Mouse (Mus musculus) lung, adult 18-20 months (tissue): Measurements from ENCODE around the gene Adcy1.
"Not testable (repeated sequence)": the region's sequence is repeated elsewhere in the genome, so short reads cannot be mapped to it uniquely, and the experiment has no call there.

Source experiments
- DNase-seq, 2 experiments: peaks; one replicate each; pipeline ENCODE4 v3.0.0; 2022; ENCODE audit warnings: mixed read lengths in 2 of 2

Adcy1 gene

DNA sequence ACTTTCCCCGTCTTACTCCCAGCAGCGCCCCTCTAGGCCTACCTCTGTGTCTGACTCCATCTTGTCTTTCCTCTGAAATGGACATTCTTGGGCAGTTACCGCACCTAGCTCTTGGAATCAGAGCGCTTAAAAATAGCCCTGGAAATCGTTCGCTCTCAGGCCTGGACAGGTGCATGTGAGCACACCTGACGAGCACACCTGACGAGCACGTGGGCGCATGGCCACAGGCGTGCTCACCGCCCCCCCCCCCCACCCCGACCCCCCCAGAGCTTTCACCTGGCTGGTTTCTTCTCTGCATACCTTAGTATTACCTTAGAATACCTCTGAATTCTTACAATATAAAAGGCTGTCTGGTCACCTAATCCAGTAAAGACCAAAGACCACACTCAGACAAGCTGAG, 125.2 kb downstream of the Adcy1 start, which contains the start of gene Gm11985:
TSS of gene Gm11985 (minus strand) at position 101 of the 400 bp plus-strand sequence.
- no peak for DNase-seq

DNA sequence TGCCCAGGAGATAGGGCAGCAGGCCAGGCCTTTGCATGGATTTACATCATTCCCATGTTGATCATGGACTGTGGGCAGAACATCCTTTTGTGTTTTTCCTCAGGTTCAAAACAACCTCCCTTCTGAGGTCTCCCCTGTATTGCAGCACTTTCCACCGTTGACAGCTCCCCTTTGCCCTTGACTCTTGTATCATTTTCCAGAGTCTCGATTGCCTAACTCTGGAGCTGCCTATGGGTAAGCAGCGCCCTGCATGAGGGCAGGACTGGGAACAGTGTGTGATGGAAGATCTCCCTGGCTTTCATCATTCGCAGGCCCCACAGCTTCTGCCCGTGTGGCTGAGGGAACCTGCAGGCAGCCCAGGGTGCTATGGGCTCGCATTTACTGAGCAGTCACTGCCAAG, 129.4 kb downstream of the Adcy1 start:
- DNase-seq: no peak

DNA sequence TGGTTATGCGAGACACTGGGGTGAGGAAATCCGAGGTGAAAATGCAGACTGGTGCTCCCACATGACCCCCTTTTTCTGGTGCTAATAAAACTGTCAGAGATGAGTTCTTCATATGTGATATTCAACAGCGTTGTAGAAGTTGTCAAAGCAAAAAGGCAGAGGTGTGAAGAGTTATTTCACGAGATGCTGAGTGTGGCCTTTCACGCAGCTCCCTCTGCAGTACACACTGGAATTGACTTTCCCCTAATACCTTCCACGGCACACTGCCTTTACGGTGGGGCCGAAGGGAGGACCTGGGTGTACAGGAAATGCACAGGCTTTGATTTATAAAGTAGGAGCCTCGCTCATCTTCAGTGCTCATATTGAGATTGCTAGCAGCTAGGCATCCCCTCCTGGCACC, 129.8 kb downstream of the Adcy1 start:
- no peak for DNase-seq

DNA sequence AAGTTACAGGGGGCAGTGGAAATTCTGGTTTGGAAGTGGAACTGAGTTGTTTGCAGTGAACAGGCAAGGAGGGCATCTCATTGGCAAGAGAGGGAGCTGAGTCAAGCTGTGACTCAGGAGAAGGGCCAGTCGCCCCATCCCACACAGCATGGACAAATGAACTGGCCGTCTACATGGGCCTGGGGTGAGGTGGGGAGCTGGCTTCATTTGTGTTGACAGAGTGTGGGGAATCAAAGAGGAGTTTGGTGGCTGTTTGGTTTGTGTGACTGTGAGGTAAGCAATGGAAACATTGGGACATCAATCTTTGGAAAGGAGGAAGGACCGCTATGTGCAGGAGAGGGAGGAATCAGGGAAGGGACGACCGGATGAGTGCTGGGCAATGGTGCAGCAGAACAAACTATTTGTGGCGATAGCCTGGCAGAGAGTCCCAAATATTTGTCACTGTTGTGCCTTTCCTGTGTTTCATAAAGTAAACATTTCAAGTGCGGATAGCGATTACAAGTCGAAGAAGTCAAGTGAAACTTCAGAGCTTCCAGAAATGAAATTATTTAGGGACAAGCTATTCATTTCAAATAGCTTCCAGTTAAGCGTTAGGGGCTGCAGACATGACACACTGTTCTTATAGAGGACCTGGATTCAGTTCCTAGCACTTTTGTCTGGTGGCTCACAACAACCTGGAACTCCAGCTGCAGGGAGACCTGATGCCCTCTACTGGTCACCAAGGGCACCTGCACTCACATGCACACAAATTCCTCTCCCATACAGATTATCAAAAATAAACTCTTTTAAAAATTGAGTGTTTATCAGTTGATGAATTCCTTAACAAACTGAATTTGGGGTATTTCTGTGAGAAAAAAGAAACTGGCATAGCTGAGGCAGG, 131.4 kb downstream of the Adcy1 start:
- no peak for DNase-seq

DNA sequence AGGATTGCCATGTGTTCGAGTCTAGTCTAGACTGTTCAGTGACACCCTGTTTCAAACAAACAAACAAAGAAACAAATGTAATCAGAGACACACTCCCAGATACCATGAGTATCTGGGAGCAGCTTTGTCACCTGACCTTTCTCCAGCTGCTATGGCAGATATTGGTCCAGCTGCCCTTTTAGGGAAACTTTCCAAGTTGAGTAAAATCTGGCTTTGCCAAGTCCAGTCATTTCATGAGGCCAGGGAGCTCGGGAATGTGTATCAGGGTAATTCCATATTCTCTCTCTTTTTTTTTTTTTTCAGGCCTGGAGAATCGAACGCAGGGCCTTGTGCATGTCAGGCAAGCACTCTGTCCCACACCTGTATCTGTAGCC, 132.0 kb downstream of the Adcy1 start:
- no peak for DNase-seq

DNA sequence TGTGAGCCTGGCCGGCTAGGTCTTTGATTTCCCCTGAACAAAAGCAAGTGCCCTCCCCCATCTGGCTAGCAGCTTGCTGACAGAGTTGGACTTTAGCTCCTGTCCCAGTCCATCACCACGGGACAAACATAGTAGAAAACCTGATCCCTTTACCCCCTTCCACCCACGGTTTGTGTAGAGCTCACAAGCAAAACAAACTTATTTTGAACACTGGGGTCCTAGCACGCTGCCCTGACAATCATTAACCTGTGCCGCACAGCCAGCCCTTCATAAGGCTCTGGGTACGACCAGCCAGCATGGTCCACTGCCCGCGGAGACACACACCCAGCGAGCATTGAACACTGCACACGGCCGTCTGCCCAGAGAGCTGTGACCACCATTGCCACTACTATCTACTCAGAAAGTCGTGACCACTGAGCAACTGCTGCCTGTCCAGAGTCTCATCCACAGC, 134.2 kb downstream of the Adcy1 start, which contains the start of gene Igfbp1:
TSS of gene Igfbp1 (plus strand) at position 292 of the 451 bp plus-strand sequence.
- DNase-seq: no peak

DNA sequence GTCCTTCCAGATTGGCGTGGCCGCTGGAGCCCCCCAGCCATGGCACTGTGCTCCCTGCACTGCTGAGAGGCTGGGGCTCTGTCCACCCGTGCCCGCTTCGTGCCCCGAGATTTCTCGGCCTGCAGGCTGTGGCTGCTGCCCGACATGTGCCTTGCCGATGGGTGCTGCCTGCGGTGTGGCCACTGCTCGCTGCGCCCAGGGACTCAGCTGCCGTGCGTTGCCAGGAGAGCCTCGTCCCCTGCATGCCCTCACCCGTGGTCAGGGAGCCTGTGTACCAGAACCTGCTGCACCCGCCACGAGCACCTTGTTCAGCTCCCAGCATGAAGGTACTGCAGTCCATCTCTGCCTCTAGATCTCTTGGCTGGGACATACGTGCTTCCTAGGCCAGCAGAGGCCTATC, 134.7 kb downstream of the Adcy1 start:
- DNase-seq: no peak

DNA sequence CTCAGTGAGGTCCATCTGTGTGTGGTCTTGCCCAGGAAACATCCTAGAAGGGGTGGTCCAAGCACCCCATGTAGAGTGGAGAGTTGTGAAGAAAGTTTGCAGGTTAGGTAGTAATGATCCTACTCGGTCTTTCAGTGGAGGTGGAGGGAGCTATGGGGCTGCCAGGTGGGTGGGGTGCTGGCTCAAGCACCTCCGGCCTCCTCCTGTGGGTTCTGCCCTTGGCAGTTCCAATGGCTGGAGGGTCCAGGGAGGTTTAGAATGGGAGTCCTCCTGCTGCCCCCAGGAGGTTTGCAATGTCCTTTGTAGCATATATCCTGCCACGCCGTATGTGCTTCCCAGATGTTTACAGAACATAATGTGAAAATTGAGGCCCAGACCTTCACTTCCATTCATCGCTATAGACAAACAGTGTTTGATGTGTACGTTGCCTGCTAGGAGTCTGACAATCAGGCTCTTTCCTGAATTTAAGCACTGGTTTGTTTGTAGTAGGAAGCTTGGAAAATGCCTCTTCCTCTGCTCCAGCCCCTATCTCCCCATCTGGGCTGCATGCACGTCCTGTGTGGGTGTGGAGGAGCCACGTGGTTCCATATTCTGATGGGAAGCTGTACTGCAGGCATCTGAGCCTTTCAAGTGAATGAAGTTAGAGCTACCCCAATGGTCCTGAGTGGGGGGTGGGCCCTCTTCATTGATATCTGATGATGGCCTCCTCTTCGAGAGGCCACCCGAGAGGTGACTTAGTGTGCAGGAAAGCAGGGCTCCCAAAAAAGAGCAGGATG, 135.4 kb downstream of the Adcy1 start:
- no peak for DNase-seq

DNA sequence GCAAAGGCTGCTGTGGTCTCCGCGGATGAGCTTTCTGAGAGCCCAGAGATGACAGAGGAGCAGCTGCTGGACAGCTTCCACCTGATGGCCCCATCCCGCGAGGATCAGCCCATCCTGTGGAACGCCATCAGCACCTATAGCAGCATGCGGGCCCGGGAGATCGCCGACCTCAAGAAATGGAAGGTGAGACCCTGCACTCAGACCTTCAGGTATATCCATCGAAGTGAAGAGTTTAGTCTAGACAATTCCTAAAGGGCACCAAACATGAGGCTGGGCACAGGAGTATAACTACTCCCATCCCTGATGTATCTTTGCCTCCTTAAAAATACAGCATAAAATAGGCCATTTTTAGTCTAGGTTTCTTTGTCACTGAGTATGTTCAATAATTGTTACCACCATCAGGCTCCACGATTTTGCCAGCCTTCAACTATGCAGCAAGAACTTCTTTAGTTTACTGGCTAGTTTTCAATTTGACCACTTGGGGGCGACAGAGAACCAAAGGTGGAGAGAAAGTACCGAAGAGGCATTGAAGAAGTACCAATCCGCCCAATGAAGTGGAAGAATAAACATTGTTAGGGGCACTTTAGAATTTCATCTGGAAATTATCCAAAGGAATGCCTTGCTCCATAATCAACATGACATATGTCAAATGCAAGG, 136.6 kb downstream of the Adcy1 start:
- peak; percentile 18 to 63 for DNase-seq

DNA sequence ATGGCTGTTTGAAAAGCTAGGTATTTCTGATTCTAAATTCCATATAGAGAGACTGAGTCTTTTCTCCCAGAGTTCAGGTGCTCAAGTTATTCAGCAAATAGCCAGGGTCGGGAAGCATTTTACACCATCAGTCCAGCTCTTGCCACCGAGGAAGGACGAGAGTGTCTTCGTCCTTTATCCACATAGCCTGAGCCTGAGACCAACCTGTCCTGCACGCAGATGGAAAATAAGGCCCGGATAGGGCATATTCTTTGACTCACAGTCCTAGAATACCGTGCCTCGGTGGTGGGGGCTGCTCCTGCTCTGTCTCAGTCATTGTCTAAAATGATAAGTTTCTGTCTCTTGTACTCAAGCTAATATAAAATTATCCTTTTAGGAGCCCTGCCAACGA, 137.1 kb downstream of the Adcy1 start:
- DNase-seq: no peak

DNA sequence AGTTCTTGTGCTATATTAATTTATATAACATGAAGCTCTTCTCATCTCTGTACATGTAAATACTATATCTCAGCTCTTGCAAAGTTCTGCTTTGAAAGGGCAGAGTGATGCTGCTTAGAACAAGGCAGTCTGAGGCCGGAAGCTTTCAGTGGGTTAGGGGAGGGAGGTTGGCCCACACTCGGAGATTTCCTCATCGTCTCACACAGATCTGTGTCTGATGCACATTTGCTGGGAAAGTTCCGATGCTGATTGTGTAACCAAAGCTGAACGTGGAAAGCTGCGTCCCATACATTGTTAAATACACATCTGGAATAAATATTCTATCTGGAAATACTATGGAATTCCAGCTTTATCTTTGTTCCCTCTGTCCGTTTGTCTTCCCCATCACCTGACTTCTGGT, 138.9 kb downstream of the Adcy1 start:
- no peak for DNase-seq

DNA sequence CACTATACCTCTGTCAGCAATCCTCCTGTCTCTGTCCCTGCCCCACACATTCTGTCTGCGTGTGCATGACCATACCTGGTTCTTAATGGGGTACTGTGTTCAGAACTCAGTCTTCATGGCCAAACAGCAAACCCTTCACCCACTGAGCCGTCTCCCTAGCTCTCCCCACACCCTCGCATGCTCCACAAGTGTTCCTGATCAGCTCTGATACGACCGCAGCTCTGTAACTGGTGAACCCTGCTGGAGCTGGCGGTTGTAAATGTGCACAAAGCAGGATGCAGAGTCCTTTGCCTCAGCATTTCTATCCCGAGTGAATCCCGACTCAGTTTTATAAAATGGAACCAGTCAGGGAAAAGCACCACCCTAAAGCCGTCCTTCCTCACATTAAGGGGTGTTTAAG, 140.6 kb downstream of the Adcy1 start:
- no peak for DNase-seq

DNA sequence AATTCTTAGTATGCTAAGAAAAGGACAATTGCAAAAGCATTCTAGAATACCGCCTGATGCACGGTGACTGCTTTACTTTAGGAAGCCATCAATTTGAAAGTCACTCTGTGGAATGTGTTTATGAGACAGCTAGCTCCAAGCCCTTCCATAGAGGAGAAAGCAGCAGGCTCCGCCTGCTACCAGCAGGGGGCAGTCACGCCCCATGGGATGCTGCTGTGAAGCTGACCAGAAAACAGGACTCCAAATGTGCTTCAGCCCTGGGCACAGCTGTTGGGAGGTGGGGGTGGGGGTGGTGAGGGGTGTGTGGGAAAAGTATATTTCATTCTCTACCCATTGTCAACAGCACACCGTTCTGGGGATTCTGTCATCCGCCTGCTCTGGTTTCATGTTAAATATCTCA, 147.1 kb downstream of the Adcy1 start:
- peak; percentile 31 to 57 for DNase-seq

DNA sequence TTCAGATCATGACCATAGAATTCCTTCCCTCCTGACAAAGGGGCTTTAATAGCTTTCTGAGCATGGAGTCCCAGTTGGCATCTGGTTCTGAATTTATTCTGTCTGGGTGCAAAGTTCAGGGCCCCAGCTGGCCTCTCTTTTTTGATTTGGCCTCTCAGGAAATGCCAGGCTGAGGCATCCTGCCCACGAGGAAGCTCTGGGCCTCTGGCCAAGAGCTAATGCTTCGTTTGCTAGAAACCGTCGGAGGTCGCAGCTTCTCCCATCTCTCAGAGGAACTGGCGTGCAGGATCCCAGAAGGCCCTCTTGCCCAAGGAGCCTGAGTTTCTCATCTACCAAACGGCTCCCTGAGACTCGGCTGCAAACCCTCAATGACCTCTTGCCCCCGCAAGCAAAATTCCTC, 147.9 kb downstream of the Adcy1 start:
- no peak for DNase-seq

DNA sequence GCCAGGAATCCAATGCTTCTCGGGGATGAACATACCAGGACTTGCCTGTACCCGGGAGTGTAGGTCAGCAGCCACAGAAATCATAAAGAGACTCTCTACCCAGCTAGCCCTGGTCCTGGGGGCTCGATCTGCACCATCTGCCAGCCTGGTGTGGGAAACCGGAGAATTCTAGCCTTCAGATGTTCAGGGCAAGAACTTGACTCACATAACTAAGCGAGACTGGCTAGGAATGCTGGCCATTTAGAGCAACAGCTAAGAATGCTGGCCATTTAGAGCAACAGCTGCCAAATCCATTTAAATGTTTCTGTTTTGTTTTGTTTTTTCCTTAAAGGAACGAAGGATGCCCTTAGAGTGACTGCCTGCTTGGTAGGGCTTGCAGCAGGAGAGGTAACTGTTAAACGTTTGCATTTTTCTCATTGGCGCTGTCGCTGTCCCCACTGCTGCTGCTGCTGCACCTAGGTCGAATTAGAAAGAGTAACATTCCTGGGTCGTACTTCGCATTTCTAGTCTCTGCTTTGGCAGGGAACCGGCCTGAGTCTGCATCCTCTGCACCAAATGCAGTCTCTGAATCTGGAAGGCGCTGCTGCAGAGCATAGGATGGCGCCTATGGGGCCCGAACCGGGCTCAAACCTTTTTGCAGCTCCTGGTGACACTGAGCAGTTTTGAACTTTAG, 149.0 kb downstream of the Adcy1 start:
- DNase-seq: no peak

DNA sequence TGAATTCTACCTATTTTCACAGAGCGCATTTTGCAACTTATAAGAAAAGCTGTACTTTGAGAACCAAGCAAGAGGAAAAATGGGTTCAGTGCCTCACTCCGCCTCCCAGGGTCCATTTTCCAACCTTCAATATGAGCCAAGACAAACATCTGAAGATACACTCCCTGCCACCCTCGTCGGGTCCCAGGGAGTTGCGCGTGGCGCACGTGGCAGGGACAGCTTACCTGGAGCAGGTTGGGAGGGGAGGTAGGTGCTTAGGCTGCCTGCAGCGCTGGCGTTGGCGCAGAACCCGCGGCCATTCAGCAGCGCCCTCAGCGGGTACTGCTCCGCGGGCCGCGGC, 149.8 kb downstream of the Adcy1 start:
- DNase-seq: no peak

DNA sequence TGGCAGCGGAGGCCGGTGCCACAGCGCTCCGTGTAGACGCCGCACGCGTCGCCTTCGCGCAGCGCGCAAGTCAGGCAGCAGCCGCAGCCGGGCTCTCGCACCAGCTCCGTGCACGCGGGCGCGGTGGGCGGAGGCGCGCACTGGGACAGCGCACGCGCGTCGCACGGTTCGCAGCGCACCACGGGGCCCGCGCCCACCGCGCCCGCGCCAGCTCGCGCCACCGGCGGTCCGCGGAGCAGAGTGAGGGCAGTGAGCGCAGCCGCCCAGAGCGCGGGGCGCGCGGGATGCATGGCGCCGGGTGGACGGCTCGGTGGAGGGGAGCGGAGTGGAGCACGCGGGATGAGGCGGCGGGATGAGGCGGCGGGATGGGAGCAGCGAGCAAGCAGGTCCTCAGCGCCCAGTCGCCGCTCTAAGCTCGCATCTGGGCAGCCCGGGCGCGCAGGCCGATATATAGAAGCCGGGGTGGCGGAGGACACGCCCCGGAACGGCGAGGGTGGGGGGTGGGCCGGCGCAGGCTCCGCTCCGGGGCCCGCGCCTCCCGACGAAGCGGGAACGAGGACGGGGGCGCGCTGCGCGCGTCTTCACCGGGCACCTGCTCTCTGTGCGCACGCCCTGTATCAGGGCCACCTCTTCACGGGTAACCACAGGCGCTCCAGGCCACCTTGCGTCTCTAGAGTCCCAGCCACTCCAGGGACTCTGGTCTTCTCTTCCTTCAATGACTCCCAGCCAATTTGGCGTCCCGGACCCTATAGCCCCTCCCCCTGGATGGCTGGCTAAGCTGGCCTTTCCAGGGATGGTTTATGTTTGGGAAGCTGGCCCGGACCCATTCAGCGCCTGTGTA, 150.4 kb downstream of the Adcy1 start, which contains the start of gene Igfbp3:
TSS of gene Igfbp3 (minus strand) at position 423 of the 841 bp plus-strand sequence.
- DNase-seq: no peak

DNA sequence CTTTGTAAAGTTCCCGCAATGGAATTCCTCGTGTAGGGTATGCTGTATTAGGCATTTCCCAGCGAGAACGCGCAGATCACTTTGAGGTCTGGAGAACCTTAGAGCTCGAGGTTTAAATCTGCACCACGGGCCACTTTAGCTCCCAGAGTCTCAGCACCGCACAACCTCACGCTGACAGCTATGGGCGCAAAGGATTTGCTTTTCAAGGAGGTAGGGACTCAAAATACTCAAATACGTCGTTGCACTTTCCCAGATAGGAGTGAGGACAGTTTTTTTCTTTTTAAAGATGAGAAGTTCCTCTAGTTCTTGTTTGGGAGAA, 151.0 kb downstream of the Adcy1 start:
- no peak for DNase-seq

DNA sequence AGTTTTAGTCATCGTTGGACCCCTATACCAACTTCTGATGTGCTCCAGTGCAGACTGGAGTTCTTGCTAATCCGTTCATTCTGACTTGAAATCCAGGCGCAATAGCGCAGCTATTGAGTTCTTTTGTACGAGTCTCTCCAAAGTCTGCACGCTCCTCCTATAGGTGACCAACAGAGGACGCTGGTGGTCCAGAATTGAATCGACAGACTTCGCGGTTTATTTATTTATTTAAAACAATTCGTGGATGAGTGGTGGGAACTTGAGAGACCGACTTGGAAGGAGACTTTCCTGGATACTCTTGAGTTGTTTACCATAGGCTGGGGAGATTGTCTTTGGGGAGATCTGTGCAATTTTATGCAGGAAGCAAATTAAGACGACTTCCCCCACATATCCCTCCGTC, 151.5 kb downstream of the Adcy1 start:
- peak in 1 of 2 experiments; percentile 25 for DNase-seq

DNA sequence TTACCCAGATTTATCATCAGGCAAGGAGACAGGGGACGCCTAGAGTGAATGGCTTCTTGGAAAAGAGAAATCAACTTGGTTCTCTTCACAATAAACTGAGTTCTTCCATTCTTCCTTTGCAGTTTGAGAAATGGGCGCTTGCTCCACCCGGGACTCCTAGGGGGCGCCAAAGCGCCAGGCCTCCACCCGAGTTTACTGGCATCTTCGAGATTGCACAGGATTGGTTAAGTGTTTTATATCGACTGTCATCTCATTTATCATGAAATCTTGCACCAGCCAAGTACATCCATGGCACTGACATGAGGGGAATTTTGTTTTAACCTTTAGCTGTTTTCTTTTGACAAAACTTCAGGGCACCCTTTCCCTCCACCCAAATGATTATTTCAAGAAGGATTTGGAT, 152.4 kb downstream of the Adcy1 start:
- peak; percentile 50 to 58 for DNase-seq

DNA sequence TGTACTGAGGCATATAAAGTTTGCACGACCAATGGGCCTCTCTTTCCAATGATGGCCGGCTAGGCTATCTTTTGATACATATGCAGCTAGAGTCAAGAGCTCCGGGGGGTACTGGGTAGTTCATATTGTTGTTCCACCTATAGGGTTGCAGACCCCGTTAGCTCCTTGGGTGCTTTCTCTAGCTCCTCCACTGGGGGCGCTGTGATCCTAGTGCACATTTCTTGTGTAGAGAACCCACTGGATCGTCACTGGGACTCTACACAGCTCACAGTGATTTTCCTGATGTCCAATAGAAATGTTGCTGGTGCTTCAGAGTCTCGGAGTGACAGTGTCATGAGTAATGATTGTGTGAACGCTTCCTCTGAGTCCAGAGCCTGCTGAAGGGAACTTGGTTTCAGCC, 158.5 kb downstream of the Adcy1 start:
- DNase-seq: not testable (repeated sequence)

DNA sequence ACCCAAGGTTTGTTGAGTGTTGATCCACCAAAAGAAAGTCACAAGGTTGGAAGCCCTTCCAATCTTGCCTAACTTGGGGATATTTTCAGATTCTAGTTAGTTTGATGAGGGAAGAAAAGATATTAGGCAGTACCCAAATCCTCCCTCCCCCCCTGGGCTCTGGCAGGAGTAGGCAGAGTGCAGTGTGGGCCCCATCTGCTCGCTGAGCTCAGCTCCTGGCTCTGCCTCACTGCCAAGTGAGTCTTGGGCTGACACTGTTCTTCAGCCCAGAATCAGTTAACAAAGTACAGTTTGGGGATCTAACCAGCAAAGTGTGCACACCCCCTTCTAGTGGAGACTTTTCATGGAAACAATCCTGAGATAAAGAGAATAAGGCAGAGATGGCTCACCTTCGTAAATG, 162.9 kb downstream of the Adcy1 start:
- DNase-seq: no peak
